Mouse (Mus musculus) heart, adult 8-10 months (tissue): ENCODE data around the gene Dip2b. TPM values are rescaled to one million over a fixed set of nuclear protein-coding genes. Genes with fewer than 3 reads are reported as not detected.
A peak's percentile ranks its signal among the peaks of the same experiment; 100 is the strongest.

Experiments used
- DNase-seq: peaks from one replicate; pipeline ENCODE4 v3.0.0; 2022; ENCODE audit warnings: low spot score
- total RNA-seq, 4 experiments: library from RNA; stranded (reverse); gene quantifications; 2 replicates each; pipeline ENCODE4 v1.2.4; 2022

Dip2b gene
- total RNA-seq, 4 experiments from 2014 or later: 19.1 to 25.3 (median 21.9) TPM

DNA sequence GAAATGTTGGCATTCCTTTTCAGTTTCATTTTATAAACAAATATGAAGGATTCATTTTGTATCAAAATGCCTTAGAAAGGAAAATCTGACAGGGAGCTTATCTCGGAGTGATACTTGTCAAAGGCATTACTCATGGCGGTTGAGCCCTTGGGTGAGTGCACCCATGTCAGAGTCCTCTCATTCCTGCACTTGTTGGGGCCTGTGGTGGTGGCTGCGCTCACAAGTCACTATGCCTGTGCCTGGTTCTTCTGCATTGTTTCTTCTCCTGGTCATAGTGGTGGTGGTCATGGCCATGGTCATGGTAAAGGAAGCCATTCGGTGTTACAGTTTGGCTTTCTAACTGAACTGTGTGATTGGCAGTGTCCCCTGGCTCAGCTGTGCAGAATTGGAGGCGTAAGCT, 44.3 kb downstream of the Dip2b start:
- no peak for DNase-seq

DNA sequence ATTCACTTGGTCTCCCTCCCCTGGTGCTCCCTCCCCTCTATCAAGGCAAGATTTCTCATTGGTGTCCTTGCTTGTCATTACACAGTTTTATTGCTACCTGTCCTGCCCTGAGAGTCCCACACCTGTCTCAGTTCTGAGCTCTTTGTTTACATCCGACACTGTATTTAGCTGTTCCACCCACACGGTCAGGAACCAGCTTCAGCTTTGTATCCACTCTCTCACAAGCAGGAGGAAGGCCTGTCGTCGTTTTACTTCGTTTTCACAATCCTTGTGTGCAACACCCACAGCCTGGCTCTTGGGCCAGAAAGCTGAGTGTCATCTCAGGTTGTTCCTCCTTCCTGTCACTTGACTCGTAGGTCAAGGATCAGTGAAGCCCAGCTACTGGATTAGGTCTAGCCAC, 45.4 kb downstream of the Dip2b start:
- DNase-seq: no peak

DNA sequence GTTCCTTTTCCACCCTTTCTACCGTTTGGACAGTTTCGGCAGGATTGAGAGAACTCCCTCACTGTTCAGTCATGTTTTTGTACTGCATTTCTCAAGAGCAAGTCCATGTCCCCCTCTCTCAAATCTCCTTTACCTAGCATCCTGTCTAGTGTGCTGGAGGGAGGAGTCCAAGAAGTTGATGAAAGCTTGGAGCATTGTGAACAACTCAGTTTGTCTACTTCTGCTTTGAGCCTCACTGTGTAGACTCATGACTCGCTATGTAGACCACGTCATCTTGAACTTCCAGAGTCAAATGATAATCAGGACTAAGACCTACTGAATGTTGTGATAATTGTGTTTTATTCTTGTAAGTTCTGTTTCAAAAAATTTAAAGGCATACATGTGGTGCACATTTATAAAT, 46.4 kb downstream of the Dip2b start:
- no peak for DNase-seq

GRCm38 (mm10) chr15:100088021-100088420, 49.6 kb downstream of the Dip2b start:
- DNase-seq: no peak

DNA sequence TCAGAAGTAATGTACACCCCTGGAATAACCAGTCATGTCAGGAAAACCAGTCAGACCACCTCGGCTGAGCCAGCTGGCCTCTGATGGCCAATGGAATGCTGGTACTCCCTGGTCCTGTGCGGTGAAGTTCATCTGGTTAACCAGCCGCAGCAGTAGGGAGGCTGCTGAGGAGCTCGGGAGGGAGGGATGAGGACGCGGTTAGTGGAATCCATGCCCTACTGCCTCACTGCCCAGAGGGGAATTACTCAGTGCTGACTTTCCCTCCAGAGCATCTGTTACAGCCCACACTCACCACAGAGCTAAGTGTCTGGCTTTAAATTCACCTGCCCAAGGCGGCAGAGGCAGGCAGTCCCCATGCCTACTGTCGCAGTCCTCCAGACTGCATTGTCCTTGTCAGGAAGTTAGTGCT, 51.2 kb downstream of the Dip2b start:
- no peak for DNase-seq

DNA sequence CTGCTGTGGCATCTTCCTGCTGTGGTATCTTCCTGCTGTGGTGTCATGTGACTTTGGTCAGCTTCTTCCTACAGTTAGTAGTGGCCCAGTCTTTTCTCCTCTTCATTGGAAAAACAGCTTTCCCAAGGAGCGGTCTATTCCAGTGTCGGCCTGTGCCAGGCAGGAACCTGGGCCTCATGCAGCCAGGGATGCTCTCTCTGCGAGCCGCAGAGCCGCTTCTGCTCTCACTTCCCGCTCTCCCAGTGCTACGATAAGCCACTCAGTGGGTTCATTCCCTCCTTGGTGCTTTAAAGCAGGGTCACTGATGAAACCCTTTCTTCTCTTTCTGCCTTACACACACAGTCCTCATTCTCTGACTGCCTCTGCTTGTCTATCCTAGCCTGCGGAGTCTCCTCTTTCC, 53.4 kb downstream of the Dip2b start:
- DNase-seq: no peak

DNA sequence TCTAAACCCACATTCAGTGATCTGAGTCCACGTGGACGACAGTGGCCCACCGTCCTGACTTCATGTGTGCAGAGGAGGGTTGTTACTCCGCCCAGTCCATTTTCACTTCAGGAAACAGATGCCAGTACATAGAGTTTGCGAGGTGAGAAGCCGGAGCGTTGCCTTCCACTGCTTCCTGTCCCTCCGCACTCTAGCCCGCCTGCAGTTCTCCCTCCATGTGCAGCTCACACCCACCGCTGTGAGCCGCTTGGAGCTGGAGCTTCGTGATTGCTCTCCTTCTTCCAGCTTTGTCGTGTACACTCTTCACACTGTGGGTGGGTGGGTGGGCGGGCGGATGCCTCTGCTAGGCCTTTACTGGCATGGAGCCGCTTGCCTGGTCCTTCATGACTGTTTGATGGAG, 53.8 kb downstream of the Dip2b start:
- DNase-seq: no peak

DNA sequence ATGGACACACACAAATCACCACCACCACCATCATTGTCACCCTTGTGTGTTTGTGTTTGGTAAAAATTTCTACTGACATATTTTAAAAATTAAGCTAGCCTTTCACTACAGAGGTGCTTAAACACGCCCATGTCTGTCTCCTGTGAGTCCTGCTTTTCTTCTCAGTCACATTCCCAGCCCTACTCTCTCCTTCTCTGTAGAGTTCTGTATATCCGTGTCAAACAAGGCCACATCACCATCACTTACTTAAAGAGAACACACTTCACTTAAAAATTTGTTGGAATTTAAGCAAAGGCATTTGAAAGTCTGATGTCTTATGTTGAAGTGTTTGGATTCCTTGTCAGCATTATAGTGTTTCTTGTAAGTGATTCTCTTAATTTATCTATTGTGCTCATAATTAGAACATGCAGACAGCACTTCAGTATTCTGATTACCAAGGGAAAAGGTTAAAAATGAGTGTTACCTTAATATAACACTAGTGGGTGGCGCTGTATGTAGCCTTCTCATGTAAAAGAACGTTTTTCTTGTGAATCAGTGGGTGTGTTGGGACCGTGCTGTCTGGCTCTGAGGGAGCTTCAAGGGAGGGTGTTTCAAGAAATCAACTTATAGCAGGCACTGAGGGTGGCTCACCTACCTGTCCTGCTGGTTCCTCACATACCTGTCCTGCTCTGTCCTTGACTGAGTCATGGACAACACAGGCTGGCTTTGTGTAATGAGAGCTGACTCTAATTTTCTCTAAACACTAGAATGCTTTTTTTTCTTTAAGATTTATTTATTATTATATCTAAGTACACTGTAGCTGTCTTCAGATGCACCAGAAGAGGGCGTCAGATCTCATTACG, 58.3 kb downstream of the Dip2b start:
- no peak for DNase-seq

GRCm38 (mm10) chr15:100100336-100100735, 61.9 kb downstream of the Dip2b start:
- no peak for DNase-seq

- DNase-seq: no peak
These were observed 62.7 kb downstream of the Dip2b start for GRCm38 (mm10) chr15:100101206-100101605.

GRCm38 (mm10) chr15:100104126-100104525, 65.7 kb downstream of the Dip2b start:
- no peak for DNase-seq

DNA sequence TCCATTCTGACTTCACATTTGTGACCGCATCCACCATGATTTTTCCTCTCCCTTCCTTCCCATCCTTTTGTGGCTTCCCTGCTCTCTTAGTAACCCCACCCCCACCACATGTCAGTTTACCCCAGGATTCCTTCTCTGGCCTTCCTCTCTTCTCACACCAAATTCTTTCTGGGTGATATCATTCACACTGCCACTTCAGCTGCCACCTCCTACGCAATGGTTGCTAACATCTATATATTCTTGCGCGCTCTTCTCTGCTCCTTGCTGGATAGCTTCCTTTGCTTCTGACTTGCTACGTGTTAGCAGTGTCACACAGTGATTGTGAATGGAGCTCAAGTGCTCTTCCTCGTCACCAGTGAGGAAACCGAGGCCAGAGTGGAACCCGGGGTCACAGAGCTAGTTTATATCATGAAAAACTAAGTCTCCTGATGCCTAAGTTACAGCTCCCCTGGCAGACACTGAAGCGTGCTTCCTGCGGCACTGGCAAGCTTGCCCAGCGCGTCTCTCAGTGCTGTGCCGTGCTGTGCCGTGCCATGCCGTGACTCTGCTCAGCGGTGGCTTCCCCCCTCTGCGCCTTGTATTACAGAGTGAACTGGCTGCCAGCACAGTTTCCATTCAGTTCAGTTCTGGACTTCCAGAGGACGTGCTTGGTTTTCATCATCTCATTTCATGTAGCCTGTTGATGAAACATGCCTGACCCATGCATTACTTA, 69.8 kb downstream of the Dip2b start:
- no peak for DNase-seq

GRCm38 (mm10) chr15:100109916-100110315, 71.5 kb downstream of the Dip2b start:
- DNase-seq: no peak

GRCm38 (mm10) chr15:100111891-100112290, 73.4 kb downstream of the Dip2b start:
- no peak for DNase-seq

- DNase-seq: no peak
These were observed 74.0 kb downstream of the Dip2b start for GRCm38 (mm10) chr15:100112309-100112966.

DNA sequence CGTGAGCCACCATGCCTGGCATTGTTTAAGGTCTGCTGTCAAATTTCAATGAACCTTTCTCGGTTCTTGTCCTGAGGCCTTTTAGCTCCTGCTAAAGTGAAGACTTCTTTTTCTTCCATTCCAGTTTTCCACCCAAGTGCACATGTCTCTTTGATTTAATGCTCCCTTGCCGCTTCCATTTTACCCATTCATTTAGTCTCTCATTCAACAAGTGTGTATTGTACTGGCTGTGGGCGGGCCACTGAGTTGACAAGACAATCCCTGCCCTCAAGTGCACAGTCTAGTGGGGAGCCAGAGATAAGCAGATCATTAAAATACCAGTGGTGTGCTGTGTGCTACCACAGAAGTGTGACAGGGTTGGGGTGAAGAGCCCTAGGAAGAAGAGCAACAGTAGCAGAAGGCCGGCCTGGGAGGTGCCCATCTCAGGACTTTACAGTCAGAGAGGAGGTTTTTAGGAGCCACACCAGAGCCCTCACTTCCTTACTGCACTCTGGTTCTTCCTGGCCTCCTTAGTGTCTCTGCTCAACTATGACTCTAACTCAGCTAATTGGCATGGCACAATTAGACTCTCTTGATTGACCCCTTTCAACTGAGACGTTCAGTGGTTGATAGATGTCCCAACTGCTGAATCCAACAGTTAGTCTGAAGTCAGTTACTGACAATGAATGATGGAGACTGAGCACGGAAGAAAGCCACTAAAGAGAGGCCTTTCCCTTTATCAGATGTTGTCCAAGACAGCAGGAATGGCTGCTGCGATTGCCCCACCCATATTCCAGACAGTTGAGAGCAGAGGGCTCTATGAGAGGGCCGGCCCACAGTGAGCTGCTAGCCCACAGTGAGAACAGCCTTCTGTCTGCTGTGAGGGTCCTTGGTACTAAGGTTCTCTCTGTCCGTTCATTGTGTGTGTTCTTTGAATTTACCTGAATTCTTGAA, 75.1 kb downstream of the Dip2b start:
- no peak for DNase-seq

DNA sequence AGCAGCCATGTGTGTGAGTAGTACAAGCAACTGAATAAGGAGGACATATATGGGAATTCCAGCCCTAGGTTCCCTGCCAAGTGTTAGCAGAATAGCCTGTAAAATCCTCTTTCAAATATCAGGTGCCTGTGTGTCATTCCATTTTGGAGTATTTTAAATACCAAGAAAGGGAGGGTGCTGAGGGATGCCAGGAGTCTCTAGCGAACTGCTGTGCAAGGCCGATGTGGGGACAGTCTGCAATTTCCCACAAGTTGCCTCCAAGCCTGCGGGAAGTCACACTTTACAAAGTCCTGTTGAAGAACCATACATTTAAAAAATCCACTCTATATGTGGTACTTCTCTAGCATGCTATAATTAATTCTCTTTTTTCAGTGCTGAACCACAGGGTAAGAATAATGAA, 77.0 kb downstream of the Dip2b start:
- DNase-seq: no peak

DNA sequence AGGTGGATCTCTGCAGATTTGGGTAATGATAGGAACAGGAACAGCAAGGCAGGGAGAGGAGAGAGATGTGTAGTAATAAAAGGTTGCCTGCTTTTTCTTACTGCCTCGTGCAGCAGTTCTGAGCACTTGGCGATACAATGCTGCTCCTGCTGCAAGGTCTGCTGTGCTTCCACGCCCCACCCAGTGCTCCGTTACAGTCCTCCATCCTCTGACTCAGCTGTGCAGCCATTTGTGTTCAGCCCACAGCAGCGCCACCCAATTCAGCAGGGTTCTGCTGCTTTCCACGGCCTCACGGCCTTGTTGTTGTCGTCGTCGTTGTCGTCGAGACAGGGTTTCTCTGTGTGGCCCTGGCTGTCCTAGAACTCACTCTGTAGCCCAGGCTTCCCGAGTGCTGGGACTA, 77.9 kb downstream of the Dip2b start:
- DNase-seq: no peak

DNA sequence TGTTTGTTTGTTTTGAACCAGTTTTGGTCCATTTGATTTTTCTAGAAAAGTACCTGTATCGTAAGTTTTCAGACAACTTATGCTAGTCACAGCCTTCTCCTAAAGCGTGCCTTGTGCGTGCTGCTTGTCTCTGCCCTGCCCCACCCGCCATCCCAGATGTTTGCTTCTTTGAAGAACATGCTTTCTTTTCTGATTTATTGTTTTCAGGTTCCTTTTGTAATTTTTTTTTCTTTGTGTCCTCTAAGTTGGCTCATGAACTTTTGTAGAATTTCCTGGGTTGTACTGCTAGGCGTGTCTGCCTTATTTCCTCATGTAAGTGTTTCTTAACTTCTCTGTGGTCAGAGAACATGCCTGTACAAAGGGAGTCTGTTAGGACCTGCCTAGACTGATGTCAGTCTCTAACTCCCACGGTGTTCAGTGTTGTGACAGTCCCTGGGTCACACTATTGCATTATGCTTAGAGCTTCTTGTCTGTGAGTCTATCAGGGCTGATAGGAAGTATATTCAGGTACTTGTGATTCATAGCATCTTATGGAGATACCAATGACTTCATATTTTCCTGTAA, 80.8 kb downstream of the Dip2b start:
- peak; percentile 28 for DNase-seq

GRCm38 (mm10) chr15:100121437-100121836, 83.0 kb downstream of the Dip2b start:
- DNase-seq: peak; percentile 35

GRCm38 (mm10) chr15:100123867-100124266, 85.4 kb downstream of the Dip2b start:
- no peak for DNase-seq
